Mouse (Mus musculus) MEL-GATA-1-ER (cell line): ENCODE results near the gene Pkd1l1.

Source experiments
- DNase-seq: peaks from one replicate; pipeline ENCODE4 v3.0.0-alpha.2; 2012; ENCODE audit warnings: low read depth; ENCODE audit errors: extremely low read depth

Gene Pkd1l1

DNA sequence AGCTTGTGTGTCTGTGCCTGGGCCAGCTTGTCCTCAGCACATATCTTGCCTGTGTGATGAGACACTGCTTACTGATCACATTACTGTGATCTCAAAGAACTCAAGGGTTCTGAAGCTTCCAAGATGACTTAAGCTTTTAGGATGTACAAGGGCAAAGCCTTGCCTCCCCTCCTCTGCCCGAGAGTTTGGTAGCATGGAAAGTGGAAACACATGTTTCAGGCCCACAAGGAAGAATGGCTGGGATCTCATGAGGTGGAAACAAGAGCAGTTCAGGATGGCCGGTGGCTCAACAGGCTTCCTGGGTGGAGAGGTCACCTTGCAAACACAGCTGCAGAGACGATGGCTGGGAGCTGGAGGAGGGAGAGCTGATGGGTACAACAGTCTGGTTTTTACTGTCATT lies 147.0 kb downstream of the Pkd1l1 start:
- no peak for DNase-seq

DNA sequence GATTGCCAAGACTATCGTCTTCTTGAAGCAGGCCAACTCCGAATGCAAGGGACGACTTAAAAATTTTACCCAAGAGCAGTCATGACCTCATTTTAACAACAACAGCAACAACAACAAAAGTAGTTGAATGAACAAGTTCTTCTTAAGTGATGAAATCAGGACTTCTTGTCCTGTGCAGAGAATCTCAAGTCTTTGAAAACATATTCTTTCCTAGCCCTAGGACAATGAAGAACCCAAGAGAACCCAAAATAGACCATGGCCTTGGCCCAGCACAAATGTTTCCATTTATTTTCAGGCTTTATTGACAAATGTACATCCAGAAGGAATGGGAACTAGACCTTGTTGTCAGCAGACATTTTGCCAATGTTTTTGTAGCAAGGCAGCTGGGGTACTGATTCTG lies 147.7 kb downstream of the Pkd1l1 start:
- DNase-seq = no peak

DNA sequence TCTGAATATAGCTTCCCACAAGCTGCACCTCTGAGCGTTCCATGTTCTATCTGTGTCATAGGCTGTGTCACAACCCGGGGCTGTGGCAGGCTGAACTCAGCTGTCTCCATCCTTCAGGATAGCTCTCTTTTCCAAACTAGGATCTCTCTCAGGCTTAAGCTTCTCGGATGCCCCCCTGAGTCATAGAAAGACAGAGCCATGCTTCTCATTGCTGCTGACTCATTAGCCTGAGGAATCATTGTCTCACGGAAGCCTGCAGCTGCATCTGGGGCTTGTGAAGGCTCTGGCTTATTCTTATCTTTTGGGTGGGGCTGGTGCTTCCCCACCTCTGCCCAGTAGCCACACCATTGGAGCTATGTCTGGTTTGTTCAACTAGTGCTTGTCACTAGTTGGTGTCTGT lies 151.7 kb downstream of the Pkd1l1 start:
- no peak for DNase-seq

GRCm38 (mm10) chr11:8817376-8817775 lies 155.7 kb downstream of the Pkd1l1 start:
- DNase-seq = no peak

- no peak for DNase-seq
Measured at GRCm38 (mm10) chr11:8814097-8814790, 158.8 kb downstream of the Pkd1l1 start.

GRCm38 (mm10) chr11:8811506-8812100 lies 161.5 kb downstream of the Pkd1l1 start:
- DNase-seq = no peak

- DNase-seq = no peak
Measured at GRCm38 (mm10) chr11:8809644-8810043, 163.4 kb downstream of the Pkd1l1 start.

- DNase-seq = no peak
Measured at GRCm38 (mm10) chr11:8807009-8807408, 166.1 kb downstream of the Pkd1l1 start.

GRCm38 (mm10) chr11:8804178-8804577 lies 168.9 kb downstream of the Pkd1l1 start:
- no peak for DNase-seq

DNA sequence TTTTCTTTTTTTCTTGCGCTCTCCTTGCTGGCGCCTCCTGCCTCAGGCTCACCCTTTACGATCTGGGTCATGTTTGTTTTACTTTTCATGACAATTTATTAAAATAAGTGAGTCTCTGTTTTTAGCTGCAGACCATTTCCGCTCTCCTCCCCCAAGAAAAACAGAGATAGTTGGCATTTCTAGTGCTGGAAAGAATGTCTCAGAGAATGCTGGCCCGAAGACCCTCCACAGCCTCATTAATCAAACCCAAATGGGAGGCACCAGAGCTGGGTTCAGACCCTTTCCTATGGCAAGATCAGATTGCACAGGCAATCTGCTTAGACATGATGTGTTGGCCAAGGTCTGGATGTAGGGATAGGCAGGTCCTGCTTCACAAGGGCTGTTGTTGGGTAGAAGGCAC lies 175.6 kb downstream of the Pkd1l1 start:
- DNase-seq = no peak

GRCm38 (mm10) chr11:8795031-8795430 lies 178.0 kb downstream of the Pkd1l1 start:
- DNase-seq = no peak

- DNase-seq = no peak
Measured at GRCm38 (mm10) chr11:8792146-8792545, 180.9 kb downstream of the Pkd1l1 start.

DNA sequence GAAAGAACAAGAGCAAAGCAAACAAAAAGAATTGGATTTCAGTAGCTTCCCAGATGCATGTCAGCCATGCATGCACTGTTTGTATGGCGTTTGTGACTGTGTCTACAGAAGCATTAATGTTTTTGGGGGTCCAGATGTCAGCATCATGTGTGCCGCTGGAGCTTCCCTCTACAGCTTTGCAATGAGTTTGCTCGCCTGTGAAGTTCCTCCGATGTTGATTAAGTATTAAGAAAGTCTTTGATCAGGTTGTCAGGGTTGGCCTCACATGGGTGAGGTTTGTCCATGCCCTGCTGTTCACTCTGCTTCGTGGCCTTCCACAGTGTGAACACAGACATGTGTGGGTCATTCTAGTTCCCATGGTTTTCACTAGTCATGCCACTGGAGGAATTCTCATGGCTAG lies 183.9 kb downstream of the Pkd1l1 start:
- no peak for DNase-seq

DNA sequence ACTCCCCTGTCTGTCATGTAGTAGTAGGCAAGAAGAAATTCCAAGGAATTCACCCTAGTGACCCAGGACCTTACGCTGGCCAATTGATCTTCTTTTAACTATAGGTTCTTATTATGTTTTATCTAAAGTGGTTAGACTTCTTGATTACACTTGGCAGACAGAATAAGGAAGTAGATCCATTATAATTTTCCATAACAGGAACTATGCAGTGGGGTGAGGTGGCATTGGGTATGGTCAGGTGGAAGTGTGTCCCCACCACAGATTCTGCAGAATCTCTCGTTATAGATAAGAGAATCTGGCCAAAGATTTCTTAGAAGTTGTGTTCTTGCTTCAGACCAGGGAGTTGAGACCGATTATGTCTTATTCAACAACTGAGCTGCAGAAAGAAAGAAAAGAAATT lies 185.5 kb downstream of the Pkd1l1 start:
- DNase-seq = no peak

DNA sequence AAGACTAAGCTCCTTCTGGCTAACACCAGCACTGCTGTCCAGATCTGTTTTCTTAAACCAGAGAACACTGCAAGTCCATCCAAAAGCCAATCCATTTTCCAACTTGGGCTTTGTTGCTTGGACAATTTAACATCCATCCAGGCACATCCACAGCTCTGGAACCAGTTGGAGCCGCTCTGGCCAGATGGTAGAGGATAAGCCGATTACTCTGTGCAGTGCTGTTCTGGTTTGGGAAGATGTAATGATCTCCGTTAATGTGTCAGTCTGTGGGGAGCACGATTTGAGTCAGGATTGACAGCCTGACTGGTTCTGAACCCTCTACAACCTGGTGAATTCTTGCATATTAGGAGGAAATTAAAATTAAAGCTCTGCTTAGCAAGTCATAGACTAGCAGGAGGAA lies 188.7 kb downstream of the Pkd1l1 start:
- no peak for DNase-seq

DNA sequence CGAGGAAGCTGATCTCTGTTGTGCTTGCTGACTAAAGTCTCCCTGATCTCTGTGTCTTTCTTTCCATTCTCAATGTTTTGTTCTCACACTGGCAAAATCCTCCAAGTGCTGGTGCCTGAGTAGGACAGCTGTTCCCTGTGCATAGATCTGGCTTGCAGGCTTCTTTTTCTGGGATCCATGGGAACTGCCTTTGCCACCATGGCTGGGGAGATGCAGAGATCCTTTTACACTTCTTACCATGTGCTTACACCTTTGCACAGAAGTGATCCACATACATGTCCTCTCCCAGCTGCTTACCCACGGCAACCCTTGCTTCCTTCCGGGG lies 191.0 kb downstream of the Pkd1l1 start:
- DNase-seq = no peak

GRCm38 (mm10) chr11:8781308-8782140 lies 191.5 kb downstream of the Pkd1l1 start:
- DNase-seq = no peak

DNA sequence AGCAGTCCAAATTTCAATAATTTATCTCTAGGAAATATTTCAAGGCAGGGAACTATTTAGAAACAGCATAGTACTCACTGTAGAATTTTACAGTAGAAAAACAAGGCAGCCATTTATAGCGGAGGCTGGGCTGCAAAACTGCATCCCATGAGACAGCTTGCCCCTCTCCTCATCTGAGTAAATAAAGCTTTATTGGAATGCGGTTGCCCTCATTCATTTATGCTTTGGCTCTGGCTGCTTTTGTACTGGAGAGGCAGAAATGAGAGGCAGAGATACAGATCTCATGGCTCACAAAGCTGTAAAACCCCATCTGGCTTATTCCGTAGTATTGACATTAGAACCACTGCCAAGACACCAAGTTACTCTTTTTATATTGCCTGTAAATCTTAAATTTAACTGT lies 193.6 kb downstream of the Pkd1l1 start:
- DNase-seq = no peak
